24 mouse cellular contexts compared by ENCODE assay signal in the genomic region with DNA sequence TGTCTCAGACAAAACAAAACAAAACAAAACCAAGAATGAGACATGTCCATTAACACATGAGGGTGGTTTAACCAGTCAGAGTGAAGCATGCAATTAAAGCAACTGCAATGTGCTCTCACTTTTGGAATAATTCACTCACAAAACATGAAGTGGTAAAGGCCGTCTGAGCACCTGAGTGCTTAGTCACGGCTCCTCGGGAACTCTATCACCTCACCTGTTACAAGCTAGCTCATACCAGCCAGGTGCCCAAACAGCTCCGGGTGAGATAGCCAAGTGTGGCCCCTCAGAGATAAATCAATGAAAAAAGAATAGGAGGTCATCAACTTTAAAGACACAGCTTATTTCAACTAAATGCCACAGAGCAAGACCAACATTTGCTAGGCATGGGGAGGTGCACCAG. TPM values are rescaled to one million over a fixed set of nuclear protein-coding genes. Genes with fewer than 3 reads are reported as not detected.
DNase-seq lines count a peak whose midpoint lies in the region; ATAC-seq and TF ChIP-seq lines count a peak whose summit lies in the region.
"Had no signal": no experiment of that assay in that cellular context is flagged by ENCODE, and none has a peak within 500 bp of the region (broad histone marks: within the 10 kb centered on the region; RNA-seq: fewer than 3 reads in every experiment).

No protein-coding gene starts in this region.

- no peak for TF ChIP-seq POLR2A in kidney, adult 2 months (IDR thresholded peaks at IDR 0.05; ENCODE audit: low read depth, low read length)

- DNase-seq in kidney, adult 2 months, result peak; percentile 24
- no peak for DNase-seq in kidney, postnatal 4 days
- no peak for DNase-seq in lung, postnatal 36 days
- no peak for DNase-seq in gastrocnemius, postnatal 10 days
- no peak for DNase-seq in adrenal gland, postnatal 14 days
- DNase-seq: cerebellum, adult 8-10 months; cerebellum, postnatal 25 days; gastrocnemius, postnatal 25 days; heart, postnatal 10 days; kidney, adult 11 months; left cerebral cortex, postnatal 4 days; lung, adult 18-20 months had no signal

- no peak for ATAC-seq in lung, embryonic 16.5 days (ENCODE audit: low read depth)
- ATAC-seq in liver, embryonic 16.5 days (ENCODE audit: low read depth), result no peak
- ATAC-seq: activated CD4-positive, CD25-positive, alpha-beta regulatory T cell, adult 4 months; forebrain, embryonic 13.5 days; midbrain, embryonic 16.5 days had no signal

- no peak overlapping the region for H3K4me3 ChIP-seq in kidney, adult 2 months (ENCODE audit: insufficient read depth, low read depth, low read length)
- H3K4me3 ChIP-seq in lung, embryonic 16.5 days (ENCODE audit: low read length), result no peak overlapping the region
- peak overlapping the region; percentile 61 for H3K4me3 ChIP-seq in E14TG2a.4 (replicated peaks; ENCODE audit: low read length)
- no peak overlapping the region for H3K4me3 ChIP-seq in liver, embryonic 16.5 days (ENCODE audit: low read depth, low read length)
- H3K4me3 ChIP-seq: forebrain, embryonic 13.5 days; heart, embryonic 13.5 days; kidney, embryonic 15.5 days; layer of hippocampus, adult 2 months; neural tube, embryonic 12.5 days had no signal

- no peak for TF ChIP-seq CTCF in kidney, adult 2 months (conservative IDR thresholded peaks at IDR 0.05; ENCODE audit: insufficient read depth, insufficient read length, low read depth, low read length)
- TF ChIP-seq CTCF in E14TG2a.4 (conservative IDR thresholded peaks at IDR 0.05; ENCODE audit: low read length), result no peak

- no peaks in the 10 kb centered on the region for H3K9me3 ChIP-seq in lung, embryonic 16.5 days (ENCODE audit: control insufficient read depth, low read length)
- H3K9me3 ChIP-seq in E14TG2a.4 (ENCODE audit: low read length), result no peaks in the 10 kb centered on the region
- H3K9me3 ChIP-seq in liver, embryonic 16.5 days (replicated peaks; ENCODE audit: control insufficient read depth, low read length), result no peaks in the 10 kb centered on the region
- H3K9me3 ChIP-seq: forebrain, embryonic 13.5 days; heart, embryonic 13.5 days; kidney, embryonic 15.5 days; neural tube, embryonic 12.5 days had no signal

- H3K27ac ChIP-seq in kidney, adult 2 months (ENCODE audit: insufficient read depth, low read depth, low read length), result peak overlapping the region; percentile 44; the same call in 1 of the 2 replicates
- H3K27ac ChIP-seq in lung, embryonic 16.5 days (ENCODE audit: low read length), result 0 out of 2 replicates have a peak overlapping the region, but pooled peaks have one; percentile 64
- H3K27ac ChIP-seq in liver, embryonic 16.5 days (ENCODE audit: low read length), result 0 out of 2 replicates have a peak overlapping the region, but pooled peaks have one; percentile 9
- H3K27ac ChIP-seq: forebrain, embryonic 13.5 days; hindbrain, embryonic 14.5 days; layer of hippocampus, adult 2 months; neural tube, embryonic 12.5 days had no signal

- no peaks in the 10 kb centered on the region for H3K36me3 ChIP-seq in kidney, adult 2 months (ENCODE audit: control insufficient read depth, insufficient read depth, low read length)
- no peaks in the 10 kb centered on the region for H3K36me3 ChIP-seq in lung, embryonic 16.5 days (ENCODE audit: control insufficient read depth, insufficient read depth, low read length)
- peaks cover 30% of the 10 kb centered on the region for H3K36me3 ChIP-seq in E14TG2a.4 (ENCODE audit: insufficient read depth, low read length)
- H3K36me3 ChIP-seq in liver, embryonic 16.5 days (ENCODE audit: control insufficient read depth, insufficient read depth), result no peaks in the 10 kb centered on the region
- H3K36me3 ChIP-seq: heart, embryonic 13.5 days; kidney, embryonic 15.5 days; neural tube, embryonic 12.5 days had no signal

- H3K4me2 ChIP-seq in lung, embryonic 16.5 days (ENCODE audit: low read depth, low read length), result no peak overlapping the region
- no peak overlapping the region for H3K4me2 ChIP-seq in liver, embryonic 16.5 days (ENCODE audit: low read depth, low read length)
- H3K4me2 ChIP-seq: forebrain, embryonic 13.5 days; heart, embryonic 13.5 days; hindbrain, embryonic 14.5 days; kidney, embryonic 15.5 days; midbrain, embryonic 11.5 days; neural tube, embryonic 12.5 days had no signal

- no peak overlapping the region for H3K9ac ChIP-seq in lung, embryonic 16.5 days (ENCODE audit: low read length)
- H3K9ac ChIP-seq in liver, embryonic 16.5 days (ENCODE audit: low read depth, low read length), result no peak overlapping the region
- H3K9ac ChIP-seq: forebrain, embryonic 13.5 days; heart, embryonic 13.5 days; hindbrain, embryonic 14.5 days; kidney, embryonic 15.5 days; neural tube, embryonic 12.5 days had no signal

- 53% methylated on average over 4 of the region's 4 CpGs for WGBS in kidney, adult 2 months
- WGBS in lung, embryonic 16.5 days, result 55% methylated on average over 4 of the region's 4 CpGs
- 30% methylated on average over 4 of the region's 4 CpGs for WGBS in liver, embryonic 16.5 days (ENCODE audit: insufficient replicate concordance)

- peaks cover 48% of the 10 kb centered on the region for H3K4me1 ChIP-seq in kidney, adult 2 months (ENCODE audit: control insufficient read depth, insufficient read depth, low read length)
- H3K4me1 ChIP-seq in lung, embryonic 16.5 days (replicated peaks; ENCODE audit: control insufficient read depth, insufficient read depth, low read length), result peaks cover 26% of the 10 kb centered on the region
- peaks cover 86% of the 10 kb centered on the region for H3K4me1 ChIP-seq in E14TG2a.4 (replicated peaks; ENCODE audit: low read depth, low read length)
- H3K4me1 ChIP-seq in liver, embryonic 16.5 days (ENCODE audit: control insufficient read depth, low read depth, low read length), result peaks cover 53% of the 10 kb centered on the region

- H3K27me3 ChIP-seq in kidney, adult 2 months (replicated peaks; ENCODE audit: control insufficient read depth, insufficient read depth, low read length), result no peaks in the 10 kb centered on the region
- H3K27me3 ChIP-seq in lung, embryonic 16.5 days (ENCODE audit: control insufficient read depth, insufficient read depth, low read depth, low read length), result peaks cover 9% of the 10 kb centered on the region
- H3K27me3 ChIP-seq in E14TG2a.4 (ENCODE audit: insufficient read depth, low read length), result no peaks in the 10 kb centered on the region
- H3K27me3 ChIP-seq in liver, embryonic 16.5 days (ENCODE audit: control insufficient read depth, insufficient read depth, low read depth, low read length), result no peaks in the 10 kb centered on the region

RNA-seq across cellular contexts. Expression of gene B3gnt2, which starts 6.2 kb away (rescaled TPM):
- polyA plus RNA-seq in kidney, adult 2 months (2012; rRNA removed), result 19.5 and 21.0 TPM in 2 replicates
- polyA plus RNA-seq in lung, embryonic 16.5 days (2015; fragmentation: Nextera tagmentation; extraction: Ambion mirVana), result 11.0 and 12.7 TPM in 2 replicates
- 4.4 and 6.6 TPM in 2 replicates for polyA plus RNA-seq in liver, embryonic 16.5 days (2015; fragmentation: Nextera tagmentation; extraction: Ambion mirVana)
- 1 to 10 TPM; 4.0 to 4.4 TPM for total RNA-seq in gastrocnemius, postnatal 10 days (2021)
- total RNA-seq in adrenal gland, postnatal 14 days (2021), result 43.9 and 46.6 TPM in 2 replicates

Comparison
In these comparisons a context has a peak if more than half of its experiments do, and no peak if none do; other contexts are left out.
1. H3K27ac ChIP-seq: peak in every context shown above with its lines; median percentile 64 in lung, embryonic 16.5 days; 44 in kidney, adult 2 months; 9 in liver, embryonic 16.5 days.